8 mouse cellular contexts compared by ENCODE assay signal in the genomic region with DNA sequence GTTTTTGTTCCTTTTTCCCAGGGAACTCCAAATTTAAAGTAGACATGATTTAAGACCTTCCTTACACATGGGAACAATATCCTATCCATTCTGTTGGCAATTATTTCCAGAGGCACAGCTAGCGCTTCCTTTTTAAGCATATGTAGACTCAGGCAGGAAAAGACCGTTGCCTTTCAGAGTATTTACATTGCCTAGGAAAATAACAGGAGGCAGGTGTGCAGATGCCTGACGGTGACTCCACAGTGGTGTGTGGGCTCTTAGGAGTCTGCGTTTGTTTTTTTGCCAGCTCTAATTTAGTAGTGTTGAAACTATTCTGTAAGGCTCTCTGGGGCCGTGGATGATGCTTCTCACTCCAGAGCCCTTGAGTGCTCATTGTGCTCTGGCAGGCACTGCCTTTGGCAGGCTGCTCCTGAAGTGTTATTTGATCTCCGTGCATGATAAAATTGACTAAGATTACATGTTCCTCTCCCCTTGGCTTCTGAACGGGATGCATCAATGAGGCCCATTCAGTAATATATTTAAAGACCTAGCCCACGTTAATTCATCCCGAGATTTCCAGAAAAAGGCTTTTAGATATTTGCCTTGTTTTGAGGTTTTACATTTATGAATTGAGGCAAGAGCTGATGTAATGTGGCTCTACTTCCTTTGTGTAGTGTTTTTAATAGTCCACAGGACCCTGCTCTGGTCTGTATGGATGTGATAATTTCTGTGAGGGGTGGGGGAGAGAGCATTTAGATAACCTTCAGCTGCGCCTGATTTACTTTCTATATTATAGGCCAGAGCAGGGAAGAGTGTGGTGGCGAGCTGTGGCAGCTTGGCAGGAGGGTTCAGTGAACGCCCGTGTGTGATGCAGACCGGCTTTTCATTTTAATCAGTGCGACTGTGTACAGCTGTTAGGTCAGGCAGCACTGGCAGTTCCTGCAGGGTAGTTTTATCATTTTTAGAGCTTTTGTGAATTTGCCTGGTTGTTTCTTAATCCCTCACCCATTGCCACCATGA.
DNase-seq lines count a peak whose midpoint lies in the region; ATAC-seq and TF ChIP-seq lines count a peak whose summit lies in the region.

No protein-coding gene starts in this region.

- H3K4me3 ChIP-seq in kidney, adult 2 months (ENCODE audit: insufficient read depth, low read depth, low read length): no peak overlapping the region
- peak overlapping the region; percentile 62 for H3K4me3 ChIP-seq in embryonic facial prominence, embryonic 14.5 days (ENCODE audit: low read depth, low read length)
- H3K4me3 ChIP-seq in heart, embryonic 14.5 days (ENCODE audit: control insufficient read depth in 1 of 2, insufficient read depth in 1 of 2, low read depth in 1 of 2, low read length in 2 of 2): peak overlapping the region; percentile 7 to 70; a peak in 3 of 4 replicates
- peak overlapping the region; percentile 58 for H3K4me3 ChIP-seq in limb, embryonic 14.5 days (replicated peaks; ENCODE audit: low read length)
- peak overlapping the region; percentile 59 for H3K4me3 ChIP-seq in midbrain, embryonic 13.5 days (replicated peaks)

- ATAC-seq in embryonic facial prominence, embryonic 14.5 days (ENCODE audit: low read depth): peak; percentile 77
- ATAC-seq in heart, embryonic 14.5 days (ENCODE audit: insufficient number of reproducible peaks, insufficient read depth, low FRiP score, low read depth): 0 out of 2 replicates have a peak, but pooled peaks have one; percentile 20
- ATAC-seq in limb, embryonic 14.5 days (ENCODE audit: low FRiP score, low read depth): peak; percentile 20; the same call in 1 of the 2 replicates
- peak; percentile 72 for ATAC-seq in midbrain, embryonic 13.5 days
- no peak for ATAC-seq in erythroid progenitor cell, adult 5-6 weeks (replicated peaks; ENCODE audit: low FRiP score, poor library complexity, severe bottlenecking)

- H3K9ac ChIP-seq in embryonic facial prominence, embryonic 14.5 days (ENCODE audit: low read depth, low read length): peak overlapping the region; percentile 43; the same call in 1 of the 2 replicates
- H3K9ac ChIP-seq in heart, embryonic 14.5 days (ENCODE audit: low read length): peak overlapping the region; percentile 84
- 0 out of 2 replicates have a peak overlapping the region, but pooled peaks have one; percentile 32 for H3K9ac ChIP-seq in limb, embryonic 14.5 days (ENCODE audit: low read depth, low read length, severe bottlenecking)
- H3K9ac ChIP-seq in midbrain, embryonic 13.5 days (replicated peaks): peak overlapping the region; percentile 83

- TF ChIP-seq CTCF in kidney, adult 2 months (conservative IDR thresholded peaks at IDR 0.05; ENCODE audit: insufficient read depth, insufficient read length, low read depth, low read length): no peak

- no peaks in the 10 kb centered on the region for H3K9me3 ChIP-seq in embryonic facial prominence, embryonic 14.5 days (ENCODE audit: control insufficient read depth, low read length)
- no peaks in the 10 kb centered on the region for H3K9me3 ChIP-seq in heart, embryonic 14.5 days (ENCODE audit: control insufficient read depth, low read length)
- H3K9me3 ChIP-seq in limb, embryonic 14.5 days (ENCODE audit: control insufficient read depth, low read length): no peaks in the 10 kb centered on the region
- no peaks in the 10 kb centered on the region for H3K9me3 ChIP-seq in midbrain, embryonic 13.5 days

- peaks cover 22% of the 10 kb centered on the region for H3K4me1 ChIP-seq in kidney, adult 2 months (ENCODE audit: control insufficient read depth, insufficient read depth, low read length)
- H3K4me1 ChIP-seq in embryonic facial prominence, embryonic 14.5 days (ENCODE audit: control insufficient read depth, insufficient read depth, low read length): peaks cover 50% of the 10 kb centered on the region
- H3K4me1 ChIP-seq in heart, embryonic 14.5 days (ENCODE audit: control insufficient read depth in 2 of 2, insufficient read depth in 2 of 2, low read length in 2 of 2): peaks cover 22 to 70% of the 10 kb centered on the region in 2 experiments
- peaks cover 62% of the 10 kb centered on the region for H3K4me1 ChIP-seq in limb, embryonic 14.5 days (ENCODE audit: control insufficient read depth, insufficient read depth, low read length)
- H3K4me1 ChIP-seq in midbrain, embryonic 13.5 days (replicated peaks): peaks cover 86% of the 10 kb centered on the region

- 28% methylated on average over 15 of the region's 15 CpGs for WGBS in kidney, adult 2 months
- WGBS in embryonic facial prominence, embryonic 14.5 days: 5% methylated on average over 15 of the region's 15 CpGs
- WGBS in heart, embryonic 14.5 days: 5% methylated on average over 15 of the region's 15 CpGs
- WGBS in limb, embryonic 14.5 days: 4% methylated on average over 15 of the region's 15 CpGs
- 3% methylated on average over 15 of the region's 15 CpGs for WGBS in midbrain, embryonic 13.5 days

- no peaks in the 10 kb centered on the region for H3K27me3 ChIP-seq in kidney, adult 2 months (replicated peaks; ENCODE audit: control insufficient read depth, insufficient read depth, low read length)
- H3K27me3 ChIP-seq in embryonic facial prominence, embryonic 14.5 days (replicated peaks; ENCODE audit: control insufficient read depth, insufficient read depth, low read length): no peaks in the 10 kb centered on the region
- H3K27me3 ChIP-seq in heart, embryonic 14.5 days (ENCODE audit: control insufficient read depth, insufficient read depth, low read length): no peaks in the 10 kb centered on the region
- no peaks in the 10 kb centered on the region for H3K27me3 ChIP-seq in limb, embryonic 14.5 days (ENCODE audit: control insufficient read depth, insufficient read depth, low read length)
- H3K27me3 ChIP-seq in midbrain, embryonic 13.5 days: no peaks in the 10 kb centered on the region

- TF ChIP-seq POLR2A in kidney, adult 2 months (IDR thresholded peaks at IDR 0.05; ENCODE audit: low read depth, low read length): no peak
- TF ChIP-seq POLR2A in limb, embryonic 14.5 days (IDR thresholded peaks at IDR 0.05; ENCODE audit: borderline replicate concordance, extremely low read depth, insufficient read depth, insufficient read length): no peak

- H3K36me3 ChIP-seq in kidney, adult 2 months (ENCODE audit: control insufficient read depth, insufficient read depth, low read length): no peaks in the 10 kb centered on the region
- H3K36me3 ChIP-seq in embryonic facial prominence, embryonic 14.5 days (ENCODE audit: control insufficient read depth, insufficient read depth, low read length): no peaks in the 10 kb centered on the region
- H3K36me3 ChIP-seq in heart, embryonic 14.5 days (ENCODE audit: control insufficient read depth, insufficient read depth, low read length): no peaks in the 10 kb centered on the region
- no peaks in the 10 kb centered on the region for H3K36me3 ChIP-seq in limb, embryonic 14.5 days (ENCODE audit: control insufficient read depth, insufficient read depth, low read length)
- H3K36me3 ChIP-seq in midbrain, embryonic 13.5 days: no peaks in the 10 kb centered on the region

- no peak overlapping the region for H3K27ac ChIP-seq in kidney, adult 2 months (ENCODE audit: insufficient read depth, low read depth, low read length)
- peak overlapping the region; percentile 94 for H3K27ac ChIP-seq in embryonic facial prominence, embryonic 14.5 days (replicated peaks; ENCODE audit: low read depth, low read length)
- H3K27ac ChIP-seq in heart, embryonic 14.5 days (replicated peaks in 1 of 2; ENCODE audit: control insufficient read depth in 1 of 2, insufficient read depth in 1 of 2, low read depth in 2 of 2, low read length in 2 of 2): peak overlapping the region; percentile 36 to 92
- H3K27ac ChIP-seq in limb, embryonic 14.5 days (replicated peaks; ENCODE audit: low read depth, low read length): peak overlapping the region; percentile 87
- H3K27ac ChIP-seq in midbrain, embryonic 13.5 days: peak overlapping the region; percentile 93

- peak overlapping the region; percentile 92 for H3K4me2 ChIP-seq in embryonic facial prominence, embryonic 14.5 days (ENCODE audit: low read depth, low read length)
- peak overlapping the region; percentile 94 for H3K4me2 ChIP-seq in heart, embryonic 14.5 days (ENCODE audit: low read length)
- H3K4me2 ChIP-seq in limb, embryonic 14.5 days (replicated peaks; ENCODE audit: low read depth, low read length, severe bottlenecking): peak overlapping the region; percentile 94
- H3K4me2 ChIP-seq in midbrain, embryonic 13.5 days (replicated peaks): peak overlapping the region; percentile 85

- peak; percentile 34 for DNase-seq in kidney, adult 2 months
- DNase-seq in kidney, adult 8-10 months: no peak
- peak; percentile 52 for DNase-seq in MEL-GATA-1-ER (ENCODE audit: extremely low read depth, low read depth)
- DNase-seq in embryonic facial prominence, embryonic 14.5 days (ENCODE audit: low spot score): peak; percentile 91
- peak; percentile 74 for DNase-seq in limb, embryonic 14.5 days (ENCODE audit: low spot score)

Comparison
In these comparisons a context has a peak if more than half of its experiments do, and no peak if none do; other contexts are left out.
1. DNase-seq: peak in kidney, adult 2 months (single experiment), MEL-GATA-1-ER (single experiment), embryonic facial prominence, embryonic 14.5 days (single experiment) and limb, embryonic 14.5 days (single experiment); none in kidney, adult 8-10 months (0 of 2).
2. H3K9ac ChIP-seq: peak in every context shown above with its lines; median percentile 84 in heart, embryonic 14.5 days; 83 in midbrain, embryonic 13.5 days; 43 in embryonic facial prominence, embryonic 14.5 days; 32 in limb, embryonic 14.5 days.
3. Peak in every context shown above with its lines, with median percentiles within 50 percentile points of each other: H3K4me2 ChIP-seq.